Comparison of ENCODE assay signal across 9 mouse cellular contexts in genomic region chr11:68947542-68947993, GRCm38 (mm10). TPM values are rescaled to one million over a fixed set of nuclear protein-coding genes. Genes with fewer than 3 reads are reported as not detected.
DNase-seq lines count a peak whose midpoint lies in the region; ATAC-seq and TF ChIP-seq lines count a peak whose summit lies in the region.
"Had no signal": no experiment of that assay in that cellular context is flagged by ENCODE, and none has a peak within 500 bp of the region (broad histone marks: within the 10 kb centered on the region; RNA-seq: fewer than 3 reads in every experiment).

No protein-coding gene starts in this region.

- no peaks in the 10 kb centered on the region for H3K36me3 ChIP-seq in heart, embryonic 11.5 days (ENCODE audit: control insufficient read depth, insufficient read depth, low read length)
- no peaks in the 10 kb centered on the region for H3K36me3 ChIP-seq in hindbrain, embryonic 11.5 days (ENCODE audit: control insufficient read depth, insufficient read depth, low read length)
- H3K36me3 ChIP-seq in neural tube, embryonic 14.5 days (ENCODE audit: control insufficient read depth, insufficient read depth, low read length): no peaks in the 10 kb centered on the region
- no peaks in the 10 kb centered on the region for H3K36me3 ChIP-seq in liver, postnatal 0 days (replicated peaks; ENCODE audit: insufficient read depth, low read length)
- H3K36me3 ChIP-seq: liver, embryonic 15.5 days had no signal

- H3K4me3 ChIP-seq in heart, embryonic 11.5 days (ENCODE audit: low read depth, low read length): peak overlapping the region; percentile 30
- H3K4me3 ChIP-seq in hindbrain, embryonic 11.5 days (ENCODE audit: low read depth, low read length): peak overlapping the region; percentile 6; the same call in 1 of the 2 replicates
- H3K4me3 ChIP-seq in neural tube, embryonic 14.5 days (ENCODE audit: low read depth, low read length): peak overlapping the region; percentile 39
- no peak overlapping the region for H3K4me3 ChIP-seq in liver, postnatal 0 days (ENCODE audit: low read depth, low read length)
- H3K4me3 ChIP-seq: liver, embryonic 15.5 days had no signal

- DNase-seq in heart, postnatal 14 days: no peak
- peak; percentile 54 to 67 for DNase-seq in cerebellum, adult 18-20 months
- DNase-seq in hindbrain, embryonic 11.5 days (ENCODE audit: low spot score): peak; percentile 32
- no peak for DNase-seq in liver, postnatal 0 days
- no peak for DNase-seq in thymus, postnatal 4 days

- ATAC-seq in heart, embryonic 11.5 days (replicated peaks; ENCODE audit: insufficient number of reproducible peaks, low FRiP score, low TSS enrichment): no peak
- no peak for ATAC-seq in hindbrain, embryonic 11.5 days (ENCODE audit: low FRiP score)
- ATAC-seq in neural tube, embryonic 14.5 days (ENCODE audit: low read depth): peak; percentile 75
- ATAC-seq in monocyte, adult 5-6 weeks (replicated peaks; ENCODE audit: insufficient number of reproducible peaks, low FRiP score, low TSS enrichment, poor library complexity, severe bottlenecking): no peak
- ATAC-seq in liver, postnatal 0 days: no peak

- H3K4me1 ChIP-seq in heart, embryonic 11.5 days (ENCODE audit: control insufficient read depth, insufficient read depth, low read length): peaks cover 6% of the 10 kb centered on the region; the same call in 1 of the 2 replicates
- no peaks in the 10 kb centered on the region for H3K4me1 ChIP-seq in hindbrain, embryonic 11.5 days (replicated peaks; ENCODE audit: control insufficient read depth, insufficient read depth, low read length)
- no peaks in the 10 kb centered on the region for H3K4me1 ChIP-seq in neural tube, embryonic 14.5 days (ENCODE audit: control insufficient read depth, insufficient read depth, low read length)
- no peaks in the 10 kb centered on the region for H3K4me1 ChIP-seq in liver, postnatal 0 days (ENCODE audit: insufficient read depth)
- H3K4me1 ChIP-seq: liver, embryonic 15.5 days had no signal

- WGBS in heart, embryonic 11.5 days (ENCODE audit: insufficient replicate concordance): 10% methylated on average over 12 of the region's 12 CpGs
- WGBS in hindbrain, embryonic 11.5 days: 6% methylated on average over 12 of the region's 12 CpGs
- WGBS in neural tube, embryonic 14.5 days: 9% methylated on average over 12 of the region's 12 CpGs
- 39% methylated on average over 12 of the region's 12 CpGs for WGBS in liver, postnatal 0 days (ENCODE audit: insufficient replicate concordance)

- no peak for TF ChIP-seq CTCF in liver, postnatal 0 days (IDR thresholded peaks at IDR 0.05; ENCODE audit: low read depth)

- intact Hi-C loops in heart, postnatal 14 days (cut with DNase I): no loop called here

- H3K9me3 ChIP-seq in heart, embryonic 11.5 days (replicated peaks; ENCODE audit: control insufficient read depth, low read length): no peaks in the 10 kb centered on the region
- H3K9me3 ChIP-seq in hindbrain, embryonic 11.5 days (ENCODE audit: control insufficient read depth, low read length): no peaks in the 10 kb centered on the region
- no peaks in the 10 kb centered on the region for H3K9me3 ChIP-seq in neural tube, embryonic 14.5 days (ENCODE audit: control insufficient read depth, low read length)
- H3K9me3 ChIP-seq in liver, postnatal 0 days (ENCODE audit: low read length): no peaks in the 10 kb centered on the region
- H3K9me3 ChIP-seq: liver, embryonic 15.5 days had no signal

- no peak for TF ChIP-seq EP300 in liver, postnatal 0 days (IDR thresholded peaks at IDR 0.05; ENCODE audit: low read depth)

- H3K9ac ChIP-seq in heart, embryonic 11.5 days (ENCODE audit: low read depth, low read length): no peak overlapping the region
- no peak overlapping the region for H3K9ac ChIP-seq in hindbrain, embryonic 11.5 days (ENCODE audit: low read depth, low read length)
- peak overlapping the region; percentile 52 for H3K9ac ChIP-seq in neural tube, embryonic 14.5 days (replicated peaks; ENCODE audit: low read depth, low read length)
- H3K9ac ChIP-seq in liver, postnatal 0 days (replicated peaks): no peak overlapping the region
- H3K9ac ChIP-seq: liver, embryonic 15.5 days had no signal

- no peak overlapping the region for H3K27ac ChIP-seq in heart, embryonic 11.5 days (ENCODE audit: low read depth, low read length)
- H3K27ac ChIP-seq in hindbrain, embryonic 11.5 days (ENCODE audit: low read depth, low read length): no peak overlapping the region
- peak overlapping the region; percentile 84 for H3K27ac ChIP-seq in neural tube, embryonic 14.5 days (ENCODE audit: low read depth, low read length)
- no peak overlapping the region for H3K27ac ChIP-seq in liver, postnatal 0 days (ENCODE audit: low read depth)
- H3K27ac ChIP-seq: liver, embryonic 15.5 days had no signal

- H3K4me2 ChIP-seq in heart, embryonic 11.5 days: peak overlapping the region; percentile 64
- peak overlapping the region; percentile 26 for H3K4me2 ChIP-seq in hindbrain, embryonic 11.5 days (replicated peaks; ENCODE audit: low read depth, low read length)
- peak overlapping the region; percentile 47 for H3K4me2 ChIP-seq in neural tube, embryonic 14.5 days (ENCODE audit: low read depth, low read length)
- no peak overlapping the region for H3K4me2 ChIP-seq in liver, postnatal 0 days (ENCODE audit: low read depth, low read length)
- H3K4me2 ChIP-seq: liver, embryonic 15.5 days had no signal

- peaks cover 6% of the 10 kb centered on the region for H3K27me3 ChIP-seq in heart, embryonic 11.5 days (ENCODE audit: control insufficient read depth, insufficient read depth, low read length)
- H3K27me3 ChIP-seq in hindbrain, embryonic 11.5 days (ENCODE audit: control insufficient read depth, insufficient read depth, low read length): peaks cover 12% of the 10 kb centered on the region
- H3K27me3 ChIP-seq in neural tube, embryonic 14.5 days (ENCODE audit: control insufficient read depth, insufficient read depth, low read length): no peaks in the 10 kb centered on the region
- peaks cover 5% of the 10 kb centered on the region for H3K27me3 ChIP-seq in liver, postnatal 0 days (ENCODE audit: insufficient read depth, low read length)

RNA-seq across cellular contexts. Expression of gene Arhgef15, which starts 9.7 kb away (rescaled TPM):
- 9.0 and 12.3 TPM in 2 replicates for polyA plus RNA-seq in heart, embryonic 11.5 days (2014; fragmentation: Nextera tagmentation; extraction: Ambion mirVana)
- total RNA-seq in heart, postnatal 14 days (2021): 10 to 100 TPM; 37.9 to 46.1 TPM
- polyA plus RNA-seq in hindbrain, embryonic 11.5 days (2014; fragmentation: Nextera tagmentation; extraction: Ambion mirVana): 4.9 and 5.5 TPM in 2 replicates
- polyA plus RNA-seq in neural tube, embryonic 14.5 days (2014; fragmentation: Nextera tagmentation; extraction: Ambion mirVana): 20.4 and 24.7 TPM in 2 replicates
- not detected in 3 replicates for total RNA-seq in monocyte, adult 5-6 weeks (2017)
- 1.8 TPM in 2 replicates for polyA plus RNA-seq in liver, postnatal 0 days (2015; fragmentation: Nextera tagmentation; extraction: Ambion mirVana)

RNA-seq across cellular contexts. Expression of gene Slc25a35, which starts 20.4 kb away (rescaled TPM):
- 1.5 and 1.6 TPM in 2 replicates for polyA plus RNA-seq in heart, embryonic 11.5 days (2014; fragmentation: Nextera tagmentation; extraction: Ambion mirVana)
- total RNA-seq in heart, postnatal 14 days (2021): 1 to 10 TPM; 4.5 to 5.5 TPM
- polyA plus RNA-seq in hindbrain, embryonic 11.5 days (2014; fragmentation: Nextera tagmentation; extraction: Ambion mirVana): 1.6 and 1.8 TPM in 2 replicates
- 1.6 and 2.2 TPM in 2 replicates for polyA plus RNA-seq in neural tube, embryonic 14.5 days (2014; fragmentation: Nextera tagmentation; extraction: Ambion mirVana)
- total RNA-seq in monocyte, adult 5-6 weeks (2017): 0.38 to 1.7 TPM in 2 of 3 replicates, not detected in the other
- polyA plus RNA-seq in liver, postnatal 0 days (2015; fragmentation: Nextera tagmentation; extraction: Ambion mirVana): 0.60 and 0.94 TPM in 2 replicates

RNA-seq across cellular contexts. Expression of gene Odf4, which starts 20.7 kb away (rescaled TPM):
- not detected in 2 replicates for polyA plus RNA-seq in heart, embryonic 11.5 days (2014; fragmentation: Nextera tagmentation; extraction: Ambion mirVana)
- not detected for total RNA-seq in heart, postnatal 14 days (2021)
- polyA plus RNA-seq in hindbrain, embryonic 11.5 days (2014; fragmentation: Nextera tagmentation; extraction: Ambion mirVana): 0.15 and 0.18 TPM in 2 replicates
- 0.89 and 1.3 TPM in 2 replicates for polyA plus RNA-seq in neural tube, embryonic 14.5 days (2014; fragmentation: Nextera tagmentation; extraction: Ambion mirVana)
- not detected in 3 replicates for total RNA-seq in monocyte, adult 5-6 weeks (2017)
- polyA plus RNA-seq in liver, postnatal 0 days (2015; fragmentation: Nextera tagmentation; extraction: Ambion mirVana): not detected in 2 replicates
- polyA plus RNA-seq: liver, embryonic 15.5 days had no signal

RNA-seq across cellular contexts. Expression of gene Rangrf, which starts 27.4 kb away (rescaled TPM):
- polyA plus RNA-seq in heart, embryonic 11.5 days (2014; fragmentation: Nextera tagmentation; extraction: Ambion mirVana): 67.0 and 70.6 TPM in 2 replicates
- 10 to 100 TPM; 51.9 to 61.2 TPM for total RNA-seq in heart, postnatal 14 days (2021)
- 56.0 and 59.3 TPM in 2 replicates for polyA plus RNA-seq in hindbrain, embryonic 11.5 days (2014; fragmentation: Nextera tagmentation; extraction: Ambion mirVana)
- polyA plus RNA-seq in neural tube, embryonic 14.5 days (2014; fragmentation: Nextera tagmentation; extraction: Ambion mirVana): 25.5 and 30.6 TPM in 2 replicates
- 1.9 to 10.1 TPM (median 2.6 TPM) in 3 replicates for total RNA-seq in monocyte, adult 5-6 weeks (2017)
- 9.4 and 11.2 TPM in 2 replicates for polyA plus RNA-seq in liver, postnatal 0 days (2015; fragmentation: Nextera tagmentation; extraction: Ambion mirVana)

RNA-seq across cellular contexts. Expression of gene Rpl26, which starts 46.2 kb away (rescaled TPM):
- 719 and 795 TPM in 2 replicates for polyA plus RNA-seq in heart, embryonic 11.5 days (2014; fragmentation: Nextera tagmentation; extraction: Ambion mirVana)
- total RNA-seq in heart, postnatal 14 days (2021): 100 to 1,000 TPM; 607 to 680 TPM
- 839 and 854 TPM in 2 replicates for polyA plus RNA-seq in hindbrain, embryonic 11.5 days (2014; fragmentation: Nextera tagmentation; extraction: Ambion mirVana)
- polyA plus RNA-seq in neural tube, embryonic 14.5 days (2014; fragmentation: Nextera tagmentation; extraction: Ambion mirVana): 594 and 606 TPM in 2 replicates
- total RNA-seq in monocyte, adult 5-6 weeks (2017): 2,881 to 4,104 TPM (median 3,946 TPM) in 3 replicates
- 531 and 540 TPM in 2 replicates for polyA plus RNA-seq in liver, postnatal 0 days (2015; fragmentation: Nextera tagmentation; extraction: Ambion mirVana)

Comparison
In these comparisons a context has a peak if more than half of its experiments do, and no peak if none do; other contexts are left out.
1. DNase-seq: peak in cerebellum, adult 18-20 months (2 of 2) and hindbrain, embryonic 11.5 days (single experiment); none in heart, postnatal 14 days (0 of 2), liver, postnatal 0 days (single experiment) and thymus, postnatal 4 days (single experiment).